Mouse (Mus musculus) gastrocnemius, postnatal 25 days (tissue): ENCODE data around the gene Cul4a. TPM values are rescaled to one million over a fixed set of nuclear protein-coding genes. Genes with fewer than 3 reads are reported as not detected.

Experiments
- DNase-seq: peaks from one replicate; pipeline ENCODE4 v3.0.0; 2022
- total RNA-seq, 2 experiments: library from RNA; stranded (reverse); gene quantifications; 1 replicate in 1 of 2; 2 replicates in 1 of 2; pipeline ENCODE4 v1.2.3; 2021

Cul4a gene
- total RNA-seq, 2 experiments from 2014 or later: 62.2 to 66.4 TPM

DNA sequence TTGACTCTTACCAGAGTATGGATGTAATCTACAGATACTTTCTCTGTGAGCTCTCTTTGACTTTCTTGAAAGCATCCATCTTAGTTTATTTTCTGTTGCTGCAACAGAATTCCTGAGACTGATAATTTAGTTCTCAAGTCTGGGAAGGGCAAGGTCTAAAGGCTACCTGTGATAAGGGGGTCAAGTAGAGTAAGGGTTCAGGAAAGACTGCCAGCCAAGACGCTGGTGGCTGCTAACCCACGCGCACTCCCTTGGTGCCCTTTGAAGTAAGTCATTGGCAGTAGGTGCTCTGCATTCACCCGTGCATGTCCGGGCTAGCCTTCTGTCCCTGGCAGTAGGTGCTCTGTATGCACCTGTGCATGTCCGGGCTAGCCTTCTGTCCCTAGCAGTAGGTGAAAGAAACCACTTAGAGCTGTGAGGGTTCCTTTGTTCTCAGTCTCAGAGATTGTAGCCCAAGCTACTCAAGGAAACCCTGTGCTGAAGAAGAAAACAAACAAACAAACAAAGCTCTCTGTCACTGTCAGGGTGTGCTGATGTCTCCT is 34.3 kb downstream of the Cul4a start:
- no peak for DNase-seq

- no peak for DNase-seq
Observed at GRCm38 (mm10) chr8:13141681-13142080, 36.3 kb downstream of the Cul4a start.

DNA sequence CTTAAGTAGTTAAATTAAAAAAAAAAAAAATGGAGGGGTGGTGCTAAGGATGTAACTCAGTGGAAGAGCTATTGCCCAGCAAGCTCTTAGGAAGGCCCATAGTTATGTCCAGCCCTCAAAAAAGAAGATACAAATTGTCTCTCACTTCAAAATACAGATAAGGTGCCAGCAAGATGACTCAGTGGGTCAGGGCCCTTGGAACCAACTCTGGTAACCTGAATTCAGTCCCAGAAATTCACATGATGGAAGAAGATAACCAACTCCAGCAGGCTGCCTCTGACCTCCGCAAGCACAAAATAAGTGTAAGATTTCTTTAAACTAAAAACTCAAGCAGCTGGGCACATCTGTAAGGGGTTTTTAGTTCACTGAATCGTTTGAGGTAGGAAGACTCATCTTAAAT is 43.1 kb downstream of the Cul4a start:
- DNase-seq: peak; percentile 28

GRCm38 (mm10) chr8:13149287-13149686 is 43.9 kb downstream of the Cul4a start:
- DNase-seq: no peak

GRCm38 (mm10) chr8:13149866-13150265 is 44.4 kb downstream of the Cul4a start:
- no peak for DNase-seq

DNA sequence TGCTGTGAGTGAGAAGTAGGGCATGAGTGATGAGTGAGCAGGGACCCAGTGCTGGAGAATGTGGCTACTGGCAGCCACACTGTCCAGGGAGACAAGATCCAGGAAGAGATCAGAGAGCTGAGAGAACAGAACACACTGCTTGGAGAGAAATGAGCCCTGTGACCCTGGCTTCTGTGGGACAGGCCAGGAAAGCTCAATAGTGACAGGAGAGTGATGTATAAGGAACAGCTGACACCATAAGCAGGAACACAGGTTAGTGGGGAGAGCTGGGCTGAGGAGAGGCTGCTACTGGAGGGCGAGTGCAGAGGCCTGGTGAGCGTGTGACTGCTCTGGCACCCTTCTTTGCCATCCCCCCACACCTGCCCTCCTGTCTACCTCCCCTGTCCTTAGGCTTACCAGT is 45.5 kb downstream of the Cul4a start:
- peak; percentile 59 for DNase-seq

DNA sequence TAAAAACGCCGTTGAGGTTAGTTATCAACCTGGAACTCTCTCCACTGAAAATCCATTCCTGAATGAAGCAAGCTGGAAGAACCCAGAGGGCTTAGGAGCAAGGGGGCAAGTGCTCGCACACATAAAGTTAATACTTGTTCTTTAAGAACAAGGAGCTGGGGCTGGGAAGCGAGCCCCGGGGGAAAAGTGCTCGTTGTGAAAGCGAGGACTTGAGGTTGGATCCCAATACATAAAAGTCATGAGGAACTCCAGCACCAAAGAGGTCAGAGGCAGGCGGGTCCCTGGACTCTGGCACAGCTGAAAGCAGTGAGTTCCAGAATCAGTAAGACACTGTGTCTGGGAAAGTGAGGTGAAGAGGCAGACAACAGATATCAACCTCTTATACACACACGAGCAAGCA is 48.7 kb downstream of the Cul4a start:
- no peak for DNase-seq

GRCm38 (mm10) chr8:13155358-13155757 is 49.9 kb downstream of the Cul4a start:
- no peak for DNase-seq

DNA sequence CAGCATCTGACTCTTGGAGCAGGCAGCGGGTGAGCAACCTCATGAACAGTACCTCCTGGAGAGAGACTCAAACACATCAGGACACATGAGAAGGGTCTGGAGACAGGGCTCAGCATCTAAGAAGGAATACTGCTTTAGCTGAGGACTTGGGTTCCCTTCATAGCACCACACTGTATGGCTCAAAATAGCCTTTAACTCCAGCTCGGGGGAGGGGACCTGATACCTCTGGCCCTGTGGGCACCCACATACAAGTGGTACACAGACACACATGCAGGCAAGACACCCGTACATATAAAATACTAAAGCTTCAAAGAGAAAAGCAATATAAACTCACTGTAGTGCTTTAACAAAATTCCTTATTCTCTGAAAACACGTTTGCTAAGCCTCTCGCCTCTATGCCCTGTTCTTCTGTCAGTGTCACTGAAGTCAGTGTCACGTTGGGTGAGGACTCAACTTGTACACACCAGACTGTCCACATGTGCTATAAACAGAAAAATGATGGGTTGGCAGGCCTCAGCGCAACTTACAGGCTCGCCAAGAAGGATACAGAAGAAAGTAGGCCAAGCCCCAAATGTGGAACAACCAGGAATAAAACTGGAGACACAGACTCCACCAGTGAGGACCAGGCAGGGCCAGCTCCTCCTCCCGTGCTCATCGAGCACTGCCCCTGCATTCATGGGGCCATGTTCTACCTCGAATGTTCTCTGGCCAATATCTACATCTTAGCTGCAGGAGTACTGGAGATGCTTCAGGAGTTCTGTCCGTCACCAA is 51.1 kb downstream of the Cul4a start:
- DNase-seq: peak; percentile 56

DNA sequence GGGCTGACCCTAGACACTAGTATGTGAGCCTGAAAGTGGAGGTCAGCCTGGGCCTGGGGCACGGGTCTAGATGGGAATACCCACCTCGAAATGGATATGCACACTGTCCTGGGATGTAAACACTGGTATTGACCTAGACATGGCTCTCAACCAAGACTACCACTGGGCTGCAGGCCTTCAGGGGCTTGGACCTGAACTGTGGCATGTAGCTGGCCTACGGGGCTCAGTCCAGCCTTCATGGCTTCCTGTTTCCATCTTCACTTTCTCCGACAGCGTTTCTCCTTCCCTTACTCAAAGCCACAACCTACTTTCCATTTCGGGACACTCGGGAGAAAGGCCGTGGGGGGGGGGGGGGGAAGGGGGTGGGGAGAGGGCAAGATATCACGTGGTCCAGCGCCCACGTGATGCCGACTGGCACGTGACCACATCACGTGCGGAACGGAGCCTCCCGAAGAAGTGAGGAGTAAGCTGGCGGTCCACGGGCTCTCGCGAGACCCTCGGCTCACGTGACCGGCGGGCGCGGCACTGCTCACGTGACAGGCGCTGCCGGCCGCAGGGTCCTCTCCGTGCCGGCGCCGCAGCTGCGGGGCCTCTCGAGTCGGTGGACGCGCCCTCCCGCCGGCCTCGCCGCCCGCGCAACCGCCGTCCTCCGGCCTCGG is 53.4 kb downstream of the Cul4a start, which contains the start of gene Lamp1:
Gene Lamp1 (plus strand): TSS at position 444 of the 659 bp plus-strand sequence.
- DNase-seq: peak; percentile 99

GRCm38 (mm10) chr8:13159377-13159881 is 54.0 kb downstream of the Cul4a start:
- DNase-seq: no peak

GRCm38 (mm10) chr8:13160691-13161090 is 55.3 kb downstream of the Cul4a start:
- no peak for DNase-seq

- no peak for DNase-seq
Observed at GRCm38 (mm10) chr8:13162098-13162497, 56.7 kb downstream of the Cul4a start.

DNA sequence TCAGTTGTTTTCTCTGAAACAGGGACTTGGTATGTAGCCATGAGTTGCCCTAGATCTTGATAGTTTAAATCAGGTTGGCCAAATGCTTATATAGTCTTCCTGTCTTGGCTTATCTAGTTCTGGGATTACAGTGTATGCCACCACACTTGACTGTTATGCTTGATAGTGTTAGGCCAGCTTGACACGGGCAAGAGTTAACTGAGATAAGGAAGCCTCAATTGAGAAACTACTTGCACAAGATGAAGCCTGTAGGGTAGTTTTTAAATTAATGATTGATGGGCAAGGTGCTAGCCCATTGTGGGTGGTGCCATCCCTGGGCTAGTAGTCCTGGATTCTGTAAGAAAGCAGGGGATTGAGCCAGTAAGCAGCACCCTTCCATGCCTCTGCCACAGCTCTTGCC is 58.1 kb downstream of the Cul4a start:
- DNase-seq: no peak

DNA sequence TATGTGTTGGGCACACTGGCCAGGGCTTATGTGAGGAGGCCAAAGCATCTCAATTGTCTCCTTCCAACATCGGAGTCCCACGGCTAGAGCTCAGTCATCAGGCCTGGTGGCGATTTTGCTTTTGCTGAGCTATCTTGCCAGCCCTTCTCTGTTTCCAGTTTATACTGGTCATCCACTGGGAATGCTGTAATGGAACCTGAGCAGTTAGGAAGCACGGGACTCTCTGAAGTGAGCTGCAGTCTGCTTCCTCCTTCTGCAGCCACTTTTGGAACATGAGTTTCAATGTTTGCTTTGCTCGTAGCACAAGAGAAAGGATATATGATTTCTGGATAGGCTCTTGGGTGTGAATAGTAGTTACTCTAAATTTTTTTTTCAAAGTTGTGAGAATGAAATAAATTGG is 58.9 kb downstream of the Cul4a start:
- no peak for DNase-seq

DNA sequence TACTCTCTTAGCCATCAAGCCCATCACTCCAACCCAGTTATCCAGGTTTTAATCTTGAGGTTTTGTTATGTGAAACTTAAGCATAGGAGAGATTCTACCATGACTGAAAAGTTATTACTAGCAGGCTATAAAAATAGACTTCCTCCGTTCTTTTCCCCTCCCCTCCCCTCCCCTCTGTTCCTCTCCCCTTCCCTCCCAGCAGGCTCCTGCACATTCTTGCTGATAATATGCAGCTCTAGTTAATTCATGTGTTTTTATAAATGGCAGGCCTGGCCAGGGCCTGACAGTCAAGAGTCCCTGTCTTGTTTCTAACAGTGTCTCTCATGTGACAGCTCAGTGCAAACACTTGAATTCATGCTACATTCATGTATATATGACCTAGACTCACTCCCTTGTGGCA is 65.1 kb downstream of the Cul4a start:
- DNase-seq: no peak

DNA sequence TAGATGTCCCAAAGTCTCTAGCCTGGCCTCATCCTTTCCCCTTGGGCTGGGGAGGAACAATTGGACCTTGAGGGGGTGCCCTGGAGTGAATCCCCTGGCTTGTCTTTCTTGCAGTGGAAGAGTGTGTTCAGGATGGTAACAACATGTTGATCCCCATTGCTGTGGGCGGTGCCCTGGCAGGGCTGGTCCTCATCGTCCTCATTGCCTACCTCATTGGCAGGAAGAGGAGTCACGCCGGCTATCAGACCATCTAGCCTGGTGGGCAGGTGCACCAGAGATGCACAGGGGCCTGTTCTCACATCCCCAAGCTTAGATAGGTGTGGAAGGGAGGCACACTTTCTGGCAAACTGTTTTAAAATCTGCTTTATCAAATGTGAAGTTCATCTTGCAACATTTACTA is 68.9 kb downstream of the Cul4a start:
- no peak for DNase-seq

- no peak for DNase-seq
Observed at GRCm38 (mm10) chr8:13174811-13175210, 69.4 kb downstream of the Cul4a start.

DNA sequence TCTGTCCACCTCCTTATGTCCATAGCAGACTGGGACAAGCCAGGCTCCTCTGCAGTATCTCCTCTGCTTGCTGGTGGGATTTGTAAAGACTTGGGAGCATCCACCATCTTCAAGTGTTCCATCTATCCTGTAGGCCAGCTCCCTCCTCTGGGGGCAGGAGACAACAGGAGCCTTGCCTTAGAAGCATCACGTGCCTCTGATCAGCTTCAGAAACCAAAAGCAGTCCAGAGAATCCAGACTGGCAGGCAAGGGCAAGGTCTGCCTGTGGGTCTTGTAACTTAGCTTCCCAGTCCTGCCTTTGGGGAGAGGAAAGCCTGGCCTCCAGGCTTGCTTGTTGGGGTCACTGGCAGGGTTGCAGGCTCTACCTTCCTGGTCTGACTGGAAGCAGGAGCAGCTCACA is 70.2 kb downstream of the Cul4a start:
- no peak for DNase-seq

DNA sequence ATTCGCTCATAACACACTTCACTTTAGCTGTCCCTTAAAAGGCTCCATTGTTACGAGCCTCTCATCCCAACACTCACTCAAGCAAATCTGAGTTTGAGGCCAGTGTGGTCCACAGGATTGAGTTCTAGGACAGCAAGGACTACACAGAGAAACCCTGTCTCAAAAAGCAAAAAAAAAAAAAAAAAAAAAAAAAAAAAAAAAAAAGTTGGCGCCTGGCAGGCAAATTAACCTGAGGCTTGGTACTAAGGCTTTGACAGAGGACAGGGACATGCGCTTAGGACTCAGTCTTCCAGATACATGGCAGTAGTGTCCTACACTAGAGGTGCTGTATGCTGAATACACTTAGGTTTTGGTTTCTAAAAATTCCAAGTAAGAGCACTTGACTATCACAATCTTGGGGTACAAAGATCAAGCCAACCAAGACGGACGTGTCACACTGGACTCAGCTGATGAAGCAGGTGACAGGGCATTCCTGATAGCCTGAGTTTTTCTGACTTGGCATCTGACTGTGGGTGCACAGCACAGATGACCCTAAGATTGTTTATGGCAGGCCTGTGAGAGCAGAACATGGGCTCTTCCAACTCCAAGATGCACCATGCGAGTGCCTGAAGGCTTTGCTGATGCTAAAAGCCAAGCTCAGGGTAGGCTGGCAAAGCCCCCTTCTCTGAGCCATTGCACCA is 71.9 kb downstream of the Cul4a start:
- no peak for DNase-seq

DNA sequence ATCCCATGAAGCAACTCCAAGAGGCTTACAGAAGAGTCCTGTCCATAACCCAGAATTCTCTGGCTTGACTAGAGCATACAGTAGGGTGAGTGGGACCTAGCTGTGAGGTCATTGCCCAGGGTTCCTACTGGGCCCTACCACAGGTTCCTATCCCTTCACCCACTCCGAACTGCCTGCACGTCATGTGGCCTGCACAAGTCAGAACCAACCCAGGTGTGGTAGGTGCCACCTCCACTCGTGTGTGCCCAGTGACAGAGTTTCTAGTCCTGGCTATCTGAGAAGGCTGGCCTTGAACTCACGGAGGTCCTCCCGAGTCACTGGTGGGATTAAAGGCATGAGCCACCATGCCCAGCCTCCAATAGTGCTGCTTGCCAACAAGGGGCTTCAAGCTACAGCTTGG is 72.7 kb downstream of the Cul4a start:
- no peak for DNase-seq

- DNase-seq: no peak
Observed at GRCm38 (mm10) chr8:13179482-13179881, 74.1 kb downstream of the Cul4a start.

DNA sequence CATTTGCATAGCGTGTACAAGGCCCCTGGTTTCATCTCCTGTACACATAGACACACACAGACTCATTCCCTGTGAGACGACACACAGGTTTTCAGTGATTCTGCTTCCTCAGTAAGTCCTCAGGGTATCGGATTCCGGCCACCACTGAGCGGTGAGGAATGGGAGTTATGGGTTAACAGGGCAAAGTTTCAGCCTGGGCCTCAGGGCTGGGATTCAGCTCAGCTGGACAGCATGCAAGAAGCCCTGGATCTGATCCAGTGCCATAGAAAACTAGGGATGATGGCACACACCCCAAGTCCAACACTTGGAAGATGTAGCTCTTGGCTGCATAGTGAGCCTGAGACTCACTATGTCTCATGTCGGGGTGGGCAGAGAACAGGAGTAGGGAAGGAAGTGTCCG is 74.5 kb downstream of the Cul4a start:
- DNase-seq: no peak
